Mouse (Mus musculus): ENCODE results near the gene Eps15l1. TPM values are rescaled to one million over a fixed set of nuclear protein-coding genes. Genes with fewer than 3 reads are reported as not detected.

Gene Eps15l1
- total and polyA plus RNA-seq, 3 experiments: 19.1 to 40.8 TPM; not detected in 1

DNA sequence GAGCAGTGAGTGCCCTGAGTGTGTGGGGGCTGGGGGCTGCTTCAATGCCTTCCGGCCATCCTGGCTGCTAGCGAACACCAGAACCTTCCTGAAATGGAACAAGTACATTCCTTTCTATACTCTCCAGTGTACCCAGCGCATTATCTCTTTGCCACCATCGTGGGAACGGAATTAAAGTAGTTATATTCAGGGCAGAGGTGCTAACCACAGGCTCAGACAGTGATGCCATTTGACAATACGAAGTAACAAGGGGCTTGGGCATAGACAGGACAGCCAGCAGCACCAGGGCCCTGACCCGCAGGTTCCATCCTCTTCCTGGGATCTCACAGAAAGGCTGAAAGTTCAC is 67.6 kb downstream of the Eps15l1 start:
- Histone ChIP-seq H3K36me3 (ENCODE audit: control insufficient read depth in 1 of 2, insufficient read depth in 2 of 2, low read length in 2 of 2) (peaks cover 0 to 29% of the 10 kb centered on the region in 2 experiments; a peak in 3 of 4 replicates), H3K9ac (ENCODE audit: control insufficient read depth, low read depth, low read length, poor library complexity, severe bottlenecking) (no peak overlapping the region)
- DNase-seq (ENCODE audit: low read depth, low spot score): no peak

DNA sequence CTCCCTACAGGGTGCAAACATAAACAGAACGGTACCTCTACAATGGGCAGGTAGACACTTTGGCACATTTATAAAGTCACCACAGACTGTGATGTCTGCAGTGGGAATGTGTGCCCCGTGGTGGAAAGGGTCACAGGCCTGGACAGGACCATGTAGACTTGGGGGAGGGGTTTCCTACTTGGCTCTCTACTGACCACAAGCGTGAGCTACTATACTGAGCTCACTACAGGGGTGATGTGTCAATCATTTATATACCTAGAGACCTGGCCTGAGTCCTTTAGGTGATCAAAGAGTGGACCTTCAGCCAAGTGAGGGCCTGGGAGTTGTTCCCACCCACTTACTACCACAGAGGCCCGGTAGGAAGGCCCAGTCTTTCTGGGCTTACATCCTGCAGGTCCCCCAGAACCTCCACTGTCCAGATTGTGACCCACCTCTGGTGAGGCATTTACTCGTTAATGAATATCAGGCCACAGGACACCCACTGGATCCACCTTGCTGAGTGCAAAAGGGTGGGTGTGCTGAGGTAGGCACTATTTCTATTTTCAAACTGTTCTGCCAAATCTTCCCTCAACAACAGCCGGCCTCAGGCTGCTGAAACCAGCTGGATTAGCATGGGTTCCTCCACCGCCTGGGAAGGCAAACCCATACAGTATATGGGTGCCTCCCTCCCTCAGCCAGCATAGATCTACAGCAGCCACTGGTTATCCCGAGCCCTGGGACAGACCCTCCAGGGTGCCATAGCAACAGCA is 68.1 kb downstream of the Eps15l1 start:
- peaks cover 0 to 29% of the 10 kb centered on the region in 2 experiments; a peak in 3 of 4 replicates for H3K36me3 ChIP-seq (ENCODE audit: control insufficient read depth in 1 of 2, insufficient read depth in 2 of 2, low read length in 2 of 2)
- H3K4me3 ChIP-seq (ENCODE audit: control insufficient read depth in 1 of 2, insufficient read depth in 1 of 2, low read depth in 2 of 2, low read length in 2 of 2): no peak overlapping the region
- no peaks in the 10 kb centered on the region for H3K9me3 ChIP-seq (replicated peaks; ENCODE audit: insufficient read depth, low read length)
- H3K79me2 ChIP-seq (ENCODE audit: control insufficient read depth, insufficient read depth, low read length, poor library complexity): no peaks in the 10 kb centered on the region
- DNase-seq (ENCODE audit: low read depth, low spot score): no peak
- no peaks in the 10 kb centered on the region for H3K27me3 ChIP-seq (ENCODE audit: control insufficient read depth in 1 of 2, insufficient read depth in 2 of 2, low read length in 2 of 2)
- no peak overlapping the region for H3K27ac ChIP-seq (ENCODE audit: control insufficient read depth, low read depth, low read length)
- TF ChIP-seq MYC (IDR thresholded peaks at IDR 0.05; ENCODE audit: low read depth, low read length) (no peak), ETS1 (IDR thresholded peaks at IDR 0.05; ENCODE audit: low read depth, low read length) (no peak), MXI1 (IDR thresholded peaks at IDR 0.05; ENCODE audit: low read depth, low read length) (no peak), GATA1 (IDR thresholded peaks at IDR 0.05; ENCODE audit: low read depth, low read length) (no peak), MAX (IDR thresholded peaks at IDR 0.05; ENCODE audit: low read length) (no peak)
- H3K9ac ChIP-seq (ENCODE audit: control insufficient read depth, low read depth, low read length, poor library complexity, severe bottlenecking): no peak overlapping the region
- H3K4me1 ChIP-seq (ENCODE audit: control insufficient read depth in 1 of 2, insufficient read depth in 2 of 2, low read length in 2 of 2): peaks cover 2 to 44% of the 10 kb centered on the region in 2 experiments; a peak in 3 of 4 replicates

More for the DNA sequence above, 67.6 kb downstream of the Eps15l1 start:
- H3K4me1 ChIP-seq (ENCODE audit: control insufficient read depth in 1 of 2, insufficient read depth in 2 of 2, low read length in 2 of 2): peaks cover 0 to 40% of the 10 kb centered on the region in 2 experiments; a peak in 2 of 4 replicates
- TF ChIP-seq POLR2A (IDR thresholded peaks at IDR 0.05; ENCODE audit: control insufficient read depth in 1 of 2, insufficient read depth in 1 of 2, low read depth in 1 of 2, low read length in 2 of 2, poor library complexity in 1 of 2) (no peak), HCFC1 (IDR thresholded peaks at IDR 0.05; ENCODE audit: low read depth, low read length) (no peak), JUND (IDR thresholded peaks at IDR 0.05; ENCODE audit: low read depth, low read length) (no peak), RCOR1 (IDR thresholded peaks at IDR 0.05; ENCODE audit: low read depth, low read length) (no peak), MYB (IDR thresholded peaks at IDR 0.05; ENCODE audit: low read depth, low read length) (no peak), USF2 (IDR thresholded peaks at IDR 0.05; ENCODE audit: borderline replicate concordance in 1 of 2, insufficient read depth in 1 of 2, low read depth in 1 of 2, low read length in 2 of 2) (no peak), USF1 (IDR thresholded peaks at IDR 0.05; ENCODE audit: low read depth, low read length) (no peak), MAFK (IDR thresholded peaks at IDR 0.05; ENCODE audit: borderline replicate concordance, low read depth, low read length) (no peak), SMC3 (IDR thresholded peaks at IDR 0.05; ENCODE audit: low read depth, low read length) (no peak), ZKSCAN1 (IDR thresholded peaks at IDR 0.05; ENCODE audit: low read depth, low read length) (no peak), ZMIZ1 (IDR thresholded peaks at IDR 0.05; ENCODE audit: low read depth, low read length) (no peak), GABPA (IDR thresholded peaks at IDR 0.05; ENCODE audit: low read depth, low read length) (no peak)
- H3K27ac ChIP-seq (ENCODE audit: control insufficient read depth, low read depth, low read length): peak overlapping the region; percentile 21; the same call in 1 of the 2 replicates
- H3K4me3 ChIP-seq (ENCODE audit: control insufficient read depth in 1 of 2, insufficient read depth in 1 of 2, low read depth in 2 of 2, low read length in 2 of 2): no peak overlapping the region
- H3K9me3 ChIP-seq (replicated peaks; ENCODE audit: insufficient read depth, low read length): no peaks in the 10 kb centered on the region
- H3K79me2 ChIP-seq (ENCODE audit: control insufficient read depth, insufficient read depth, low read length, poor library complexity): no peaks in the 10 kb centered on the region
- no peaks in the 10 kb centered on the region for H3K27me3 ChIP-seq (ENCODE audit: control insufficient read depth in 1 of 2, insufficient read depth in 2 of 2, low read length in 2 of 2)
